Mouse (Mus musculus) E14TG2a.4 (cell line): Measurements from ENCODE around the gene Coq6.
A peak's percentile ranks its signal among the peaks of the same experiment; 100 is the strongest.
"Not testable (repeated sequence)": the region's sequence is repeated elsewhere in the genome, so short reads cannot be mapped to it uniquely, and the experiment has no call there.

Source experiments
- H3K27me3 ChIP-seq: 2 replicates; pipeline ENCODE4 v1.6.1; 2014; ENCODE audit warnings: low read length, control low read depth; ENCODE audit not compliant: insufficient read depth
- H3K36me3 ChIP-seq: 2 replicates; pipeline ENCODE4 v1.6.1; 2014; ENCODE audit warnings: low read length, control low read depth; ENCODE audit not compliant: insufficient read depth
- H3K4me1 ChIP-seq: replicated peaks from 2 replicates; pipeline ENCODE4 v1.6.1; 2014; ENCODE audit warnings: low read depth, low read length, control low read depth
- H3K4me3 ChIP-seq: replicated peaks from 2 replicates; pipeline ENCODE4 v1.5.1; 2014; ENCODE audit warnings: mild to moderate bottlenecking, low read length
- H3K9me3 ChIP-seq: 2 replicates; pipeline ENCODE4 v1.6.1; 2014; ENCODE audit warnings: low read length, control low read depth
- CTCF ChIP-seq: conservative IDR thresholded peaks from 2 replicates; pipeline ENCODE4 v1.5.1; 2014; ENCODE audit warnings: low read length
- NANOG ChIP-seq: IDR thresholded peaks from 2 replicates; pipeline ENCODE4 v1.6.1; 2014; ENCODE audit warnings: borderline replicate concordance, low read length, mixed read lengths
- POU5F1 ChIP-seq: IDR thresholded peaks from 2 replicates; pipeline ENCODE4 v1.6.1; 2014; ENCODE audit warnings: low read length, borderline replicate concordance

Coq6 gene

DNA sequence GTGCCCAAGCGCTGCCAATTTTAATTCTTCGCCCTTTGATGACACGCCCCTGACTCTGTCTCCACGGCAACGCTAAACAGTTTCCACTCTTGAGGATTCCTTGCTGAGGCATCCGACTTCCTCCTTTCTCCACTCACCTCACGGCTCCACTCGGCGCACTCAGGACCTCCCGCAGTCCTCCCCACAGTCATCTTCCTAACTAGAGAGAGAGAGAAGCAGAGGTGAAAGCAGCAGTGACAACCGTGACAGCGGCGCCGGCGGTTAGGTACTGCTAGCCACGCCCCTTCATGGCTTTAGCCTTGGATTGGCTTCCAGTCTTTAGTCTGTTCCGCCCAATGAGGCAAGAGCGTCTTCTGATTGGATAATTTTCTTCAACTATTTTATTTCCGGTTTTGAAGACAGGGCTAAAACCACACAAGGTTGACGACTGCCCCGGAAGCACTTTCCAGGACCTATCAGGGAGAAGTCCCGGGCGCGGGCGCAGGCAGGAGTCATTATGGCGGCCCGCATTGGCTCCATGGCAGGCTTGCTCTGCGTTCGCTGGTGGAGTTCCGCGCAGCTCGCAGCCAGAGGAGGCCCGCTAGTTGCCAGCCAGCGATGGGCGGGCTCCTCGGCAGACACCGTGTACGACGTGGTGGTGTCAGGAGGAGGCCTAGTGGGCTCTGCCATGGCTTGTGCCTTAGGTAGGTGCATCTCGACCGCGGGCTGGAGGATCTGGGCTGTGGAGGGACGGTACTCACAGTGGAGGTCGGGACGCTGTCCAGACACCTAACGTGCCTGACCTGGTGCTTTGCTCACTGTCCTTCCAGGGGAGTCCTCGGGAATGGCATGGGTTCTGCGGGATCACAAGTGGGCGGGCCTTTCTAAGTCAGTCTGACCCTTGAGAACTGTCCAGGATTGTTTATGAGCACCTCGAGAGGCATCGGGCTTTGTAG is at the start of gene Coq6, which contains the start of gene Fam161b:
TSS of gene Coq6 (plus strand) at position 103 of the 935 bp plus-strand sequence.
TSS of gene Fam161b (minus strand) at position 279 of the 935 bp plus-strand sequence.
- TF ChIP-seq NANOG: no peak
- no peak for TF ChIP-seq POU5F1
- no peak for TF ChIP-seq CTCF
- H3K4me3 ChIP-seq: peak within 1 kb of the TSS; percentile 100
- peaks cover 46% of the 10 kb centered on the region for H3K4me1 ChIP-seq
- no peaks in the 10 kb centered on the region for H3K27me3 ChIP-seq
- H3K36me3 ChIP-seq: no peaks in the 10 kb centered on the region
- H3K9me3 ChIP-seq: no peaks in the 10 kb centered on the region

DNA sequence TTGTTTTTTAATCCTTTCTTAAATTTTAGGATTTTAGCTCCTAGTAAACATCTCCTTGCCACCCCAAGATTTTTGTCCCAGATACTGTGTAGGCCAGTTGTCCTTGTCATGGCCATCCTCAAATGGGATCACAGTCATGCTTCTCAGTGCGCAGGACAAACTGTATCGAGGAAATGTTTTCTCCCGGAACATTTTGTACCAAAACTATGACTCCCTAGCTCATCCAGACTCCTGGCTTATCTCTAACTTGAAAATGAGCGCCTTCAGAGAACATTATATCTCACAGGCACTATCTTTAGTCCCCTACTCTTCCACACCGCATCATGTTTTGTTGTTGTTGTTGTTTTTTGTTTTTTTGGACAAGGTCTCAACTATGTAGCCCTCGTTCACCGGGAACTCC is 45.5 kb upstream of the Coq6 start:
- H3K36me3 ChIP-seq: no peaks in the 10 kb centered on the region
- H3K4me3 ChIP-seq: peak overlapping the region; percentile 98
- H3K9me3 ChIP-seq: no peaks in the 10 kb centered on the region
- H3K4me1 ChIP-seq: peaks cover 26% of the 10 kb centered on the region
- TF ChIP-seq CTCF (no peak), POU5F1 (no peak), NANOG (no peak)
- H3K27me3 ChIP-seq: no peaks in the 10 kb centered on the region

DNA sequence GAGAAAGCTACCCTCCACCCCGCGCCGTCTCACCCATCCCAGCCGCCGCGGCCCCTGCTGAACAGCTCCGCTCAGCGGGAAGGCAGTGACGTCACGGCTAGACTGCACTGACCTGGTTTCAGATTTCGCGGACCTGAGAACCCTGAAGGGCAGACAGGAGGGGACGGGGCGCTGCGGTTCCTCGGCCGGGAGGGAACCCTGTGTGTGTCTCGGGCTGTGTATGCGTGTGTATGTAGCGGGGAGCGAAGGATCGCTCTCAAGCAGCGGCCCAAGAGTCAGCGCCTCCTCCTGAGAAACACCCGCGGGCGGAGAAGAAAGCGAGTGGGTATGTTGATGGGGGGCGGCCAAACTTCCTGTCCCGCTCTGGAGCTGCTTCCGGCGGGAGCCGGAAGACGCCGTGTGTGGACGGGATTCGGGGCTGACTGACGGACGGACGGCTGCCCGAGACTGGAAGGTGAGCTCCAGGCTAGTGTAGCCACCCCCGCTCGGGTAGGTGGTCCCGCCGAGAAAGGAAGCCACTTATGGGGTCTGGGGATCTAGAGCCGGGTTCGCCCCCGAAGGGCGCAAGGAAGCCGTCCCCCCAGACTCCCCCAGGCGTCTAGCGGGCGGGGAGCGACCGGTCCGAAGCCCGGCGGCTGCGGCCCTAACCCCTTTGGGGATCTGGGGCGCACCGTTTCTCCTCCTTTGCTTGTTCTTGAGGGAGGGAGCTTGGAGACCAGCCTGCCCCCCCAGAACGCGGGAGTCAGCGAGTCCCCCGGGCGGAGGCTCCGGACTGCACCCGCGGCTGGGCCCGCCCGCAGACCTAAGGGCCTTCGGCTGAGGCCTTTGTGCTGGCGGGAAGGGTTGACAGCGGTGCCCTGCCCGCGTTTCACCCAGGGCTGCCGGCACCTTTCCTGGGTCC is 44.5 kb upstream of the Coq6 start, which contains the start of gene Zfp410:
TSS of gene Zfp410 (plus strand) at position 132 of the 901 bp plus-strand sequence.
- no peaks in the 10 kb centered on the region for H3K36me3 ChIP-seq
- H3K9me3 ChIP-seq: no peaks in the 10 kb centered on the region
- H3K4me3 ChIP-seq: peak within 1 kb of the TSS; percentile 98
- no peaks in the 10 kb centered on the region for H3K27me3 ChIP-seq
- H3K4me1 ChIP-seq: peaks cover 18% of the 10 kb centered on the region
- no peak for TF ChIP-seq NANOG
- no peak for TF ChIP-seq CTCF
- TF ChIP-seq POU5F1: no peak

DNA sequence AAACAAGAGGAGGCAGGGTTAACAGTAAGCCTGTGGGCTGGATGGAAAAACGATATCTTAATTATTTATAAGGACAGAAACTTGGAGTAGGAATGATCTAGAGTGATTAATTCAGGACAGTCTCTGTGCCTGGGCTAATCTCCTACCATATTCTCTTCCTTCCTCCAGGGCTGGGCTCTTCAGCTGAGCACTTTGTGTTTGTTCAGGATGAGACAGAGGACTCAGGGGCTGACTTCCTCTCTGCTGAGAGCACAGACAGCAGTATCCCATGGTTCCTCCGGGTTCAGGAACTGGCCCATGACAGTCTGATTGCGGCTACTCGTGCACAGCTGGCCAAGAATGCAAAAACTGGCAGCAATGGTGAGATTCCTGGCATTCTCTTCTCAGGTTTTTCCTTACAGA is 34.3 kb upstream of the Coq6 start:
- TF ChIP-seq POU5F1: no peak
- TF ChIP-seq NANOG: no peak
- TF ChIP-seq CTCF: no peak
- Histone ChIP-seq H3K36me3 (peaks cover 74% of the 10 kb centered on the region), H3K4me1 (no peaks in the 10 kb centered on the region), H3K27me3 (no peaks in the 10 kb centered on the region), H3K4me3 (no peak overlapping the region), H3K9me3 (no peaks in the 10 kb centered on the region)

DNA sequence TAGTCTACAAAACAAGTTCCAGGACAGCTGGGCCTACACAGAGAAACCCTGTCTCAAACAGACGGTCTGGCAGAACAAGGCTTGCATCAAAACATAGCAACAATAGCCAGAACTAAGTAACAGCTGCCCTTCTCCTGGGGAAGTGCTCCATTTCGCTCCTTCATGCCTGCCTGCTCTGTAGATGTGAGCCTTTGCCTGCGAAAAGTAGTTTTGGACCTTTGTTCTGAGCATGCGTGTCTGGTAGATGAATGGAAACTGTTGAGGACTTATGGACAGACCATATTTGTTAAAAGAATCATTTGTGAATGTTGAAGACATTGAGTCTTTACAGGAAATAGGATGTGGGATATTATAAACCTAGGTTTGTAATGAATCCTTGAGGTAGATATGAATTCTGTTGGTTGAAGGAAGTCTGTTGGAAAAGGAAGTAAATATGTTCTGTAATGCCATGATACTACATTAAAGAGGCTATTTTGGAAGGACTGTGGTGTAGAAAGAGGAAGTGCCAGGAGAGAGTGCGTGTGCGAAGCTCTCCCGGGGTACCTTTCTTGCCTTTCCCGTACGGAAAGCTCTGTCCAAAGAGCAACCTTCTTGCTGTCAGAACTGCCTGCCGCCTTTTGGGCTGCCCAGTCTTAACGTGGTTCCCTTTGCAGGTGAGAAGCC is 24.4 kb upstream of the Coq6 start:
- TF ChIP-seq POU5F1: no peak
- no peak for TF ChIP-seq CTCF
- Histone ChIP-seq H3K36me3 (peaks cover 91% of the 10 kb centered on the region), H3K4me3 (no peak overlapping the region), H3K27me3 (no peaks in the 10 kb centered on the region), H3K9me3 (no peaks in the 10 kb centered on the region), H3K4me1 (no peaks in the 10 kb centered on the region)

DNA sequence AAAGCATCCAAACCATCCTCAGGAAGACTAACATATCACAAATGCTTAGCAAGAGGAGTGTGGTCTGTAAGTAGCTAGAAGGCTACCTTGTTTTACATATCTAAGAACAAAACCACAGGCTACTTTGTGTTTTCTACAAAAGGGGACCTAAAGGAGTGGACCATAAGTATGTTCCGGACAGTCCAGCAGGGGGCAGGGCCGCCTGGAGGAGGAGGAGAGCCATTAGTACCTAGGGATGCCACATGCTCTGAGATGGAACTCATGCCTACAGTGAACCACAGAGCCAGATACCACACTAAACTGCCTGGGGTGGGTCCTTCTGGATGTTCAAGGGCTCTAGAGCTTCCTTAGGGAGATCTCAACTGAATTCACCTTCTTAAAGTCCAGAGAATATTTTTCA is 14.3 kb upstream of the Coq6 start:
- H3K36me3 ChIP-seq: peaks cover 36% of the 10 kb centered on the region

DNA sequence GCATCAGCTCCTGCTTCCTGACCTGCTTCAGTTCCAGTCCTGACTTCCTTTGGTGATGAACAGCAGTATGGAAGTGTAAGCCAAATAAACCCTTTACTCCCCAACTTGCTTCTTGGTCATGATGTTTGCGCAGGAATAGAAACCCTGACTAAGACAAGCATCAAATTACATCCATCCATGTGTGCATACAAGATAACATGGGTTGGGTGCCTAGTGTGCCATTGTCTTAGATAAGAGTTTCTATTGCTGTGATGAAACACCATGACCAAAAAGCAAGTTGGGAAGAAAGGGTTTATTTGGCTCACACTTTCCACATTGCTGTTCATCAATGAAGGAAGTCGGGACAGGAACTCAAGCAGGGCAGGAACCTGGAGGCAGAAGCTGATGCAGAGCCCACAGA is 2.8 kb upstream of the Coq6 start:
- not testable (repeated sequence) for H3K9me3 ChIP-seq, H3K27me3 ChIP-seq, H3K36me3 ChIP-seq, H3K4me3 ChIP-seq
- peaks cover 39% of the 10 kb centered on the region for H3K4me1 ChIP-seq

More for the DNA sequence above, 14.3 kb upstream of the Coq6 start:
- no peaks in the 10 kb centered on the region for H3K9me3 ChIP-seq
- H3K4me1 ChIP-seq: peaks cover 11% of the 10 kb centered on the region
- no peak for TF ChIP-seq POU5F1
- TF ChIP-seq CTCF: peak; percentile 23; the same call in 1 of the 2 replicates
- no peak for TF ChIP-seq NANOG
- no peak overlapping the region for H3K4me3 ChIP-seq
- H3K27me3 ChIP-seq: no peaks in the 10 kb centered on the region

DNA sequence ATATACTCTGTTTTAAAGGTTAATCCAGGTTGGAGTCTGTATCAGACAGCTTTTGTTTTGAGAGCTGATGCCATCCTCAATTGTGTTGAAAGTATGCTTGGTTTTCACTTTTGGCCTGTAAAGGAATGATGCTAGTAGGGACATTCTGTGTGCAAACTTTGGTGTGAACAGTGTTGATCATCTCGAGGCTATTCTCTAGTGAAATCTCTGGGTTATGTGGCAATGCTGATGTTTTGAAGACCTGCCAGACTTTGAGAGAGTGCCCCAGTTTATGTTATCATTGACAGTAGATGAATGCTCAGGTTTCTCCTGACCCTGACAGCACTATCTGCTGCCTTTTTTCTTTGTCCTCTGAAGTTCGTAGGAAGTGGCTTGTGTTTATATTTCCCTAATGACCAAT is 1.4 kb downstream of the Coq6 start:
- H3K27me3 ChIP-seq: no peaks in the 10 kb centered on the region
- peaks cover 53% of the 10 kb centered on the region for H3K4me1 ChIP-seq
- H3K36me3 ChIP-seq: peaks cover 8% of the 10 kb centered on the region; the same call in 1 of the 2 replicates
- H3K4me3 ChIP-seq: peak overlapping the region; percentile 100
- TF ChIP-seq NANOG (no peak), CTCF (no peak), POU5F1 (no peak)
- no peaks in the 10 kb centered on the region for H3K9me3 ChIP-seq
